Comparison of ENCODE assay signal across 10 mouse cellular contexts in genomic region chr8:124462192-124462591, GRCm38 (mm10). TPM values are rescaled to one million over a fixed set of nuclear protein-coding genes. Genes with fewer than 3 reads are reported as not detected.
"Had no signal": no experiment of that assay in that cellular context is flagged by ENCODE, and none has a peak within 500 bp of the region (broad histone marks: within the 10 kb centered on the region; RNA-seq: fewer than 3 reads in every experiment).

No protein-coding gene starts in this region.

- H3K4me3 ChIP-seq: limb, embryonic 12.5 days; liver, embryonic 13.5 days; lung, embryonic 15.5 days; midbrain, embryonic 12.5 days had no signal

- H3K27ac ChIP-seq: limb, embryonic 12.5 days; liver, embryonic 13.5 days; lung, embryonic 15.5 days; midbrain, embryonic 12.5 days had no signal

- DNase-seq: kidney, adult 8-10 months; kidney, postnatal 25 days; liver; liver, embryonic 13.5 days; liver, postnatal 0 days; thymus, postnatal 4 days had no signal

RNA-seq across cellular contexts. Expression of gene Pgbd5, which starts 22.7 kb away (rescaled TPM):
- total RNA-seq: megakaryocyte-erythroid progenitor cell, adult 5-6 weeks had no signal
